Mouse (Mus musculus) liver, adult 10 weeks (tissue): ENCODE measurements around the gene Dido1. TPM values are rescaled to one million over a fixed set of nuclear protein-coding genes. Genes with fewer than 3 reads are reported as not detected.

Source experiments
- polyA plus RNA-seq: library from polyadenylated mRNA; stranded (reverse); fragments of 350-450 nt; fragmentation: Illumina TruSeq; extraction: RNeasy Lipid Tissue Mini Kit (QIAGEN cat#74804); gene quantifications from one replicate; pipeline ENCODE4 v1.2.3, GENCODE M21; 2014; ENCODE audit warnings: low read depth, low replicate concordance

The Dido1 gene
- polyA plus RNA-seq, result 14.5 TPM

DNA sequence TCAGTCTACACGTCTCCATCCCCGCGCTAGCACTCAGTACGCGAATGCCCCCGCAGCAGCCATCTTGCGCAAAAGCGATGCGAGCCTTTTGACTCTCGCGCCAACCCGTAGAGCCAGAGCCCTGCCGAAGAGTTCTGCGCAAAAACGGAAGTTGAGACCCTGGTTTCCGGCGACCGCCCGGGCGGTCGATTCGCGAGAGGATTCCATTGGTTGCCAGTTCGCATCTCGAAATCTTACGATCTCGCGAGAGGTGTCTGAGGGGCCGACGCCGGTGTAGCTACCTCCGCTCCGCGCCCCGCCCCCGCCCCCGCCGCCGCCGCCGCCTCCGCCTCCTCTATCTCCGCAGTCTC lies at the start of gene Dido1, which contains the start of gene Gid8:
Gene Dido1 (minus strand): TSS at position 77 of the 350 bp plus-strand sequence.
Gene Gid8 (plus strand): TSS at position 195 of the 350 bp plus-strand sequence.

DNA sequence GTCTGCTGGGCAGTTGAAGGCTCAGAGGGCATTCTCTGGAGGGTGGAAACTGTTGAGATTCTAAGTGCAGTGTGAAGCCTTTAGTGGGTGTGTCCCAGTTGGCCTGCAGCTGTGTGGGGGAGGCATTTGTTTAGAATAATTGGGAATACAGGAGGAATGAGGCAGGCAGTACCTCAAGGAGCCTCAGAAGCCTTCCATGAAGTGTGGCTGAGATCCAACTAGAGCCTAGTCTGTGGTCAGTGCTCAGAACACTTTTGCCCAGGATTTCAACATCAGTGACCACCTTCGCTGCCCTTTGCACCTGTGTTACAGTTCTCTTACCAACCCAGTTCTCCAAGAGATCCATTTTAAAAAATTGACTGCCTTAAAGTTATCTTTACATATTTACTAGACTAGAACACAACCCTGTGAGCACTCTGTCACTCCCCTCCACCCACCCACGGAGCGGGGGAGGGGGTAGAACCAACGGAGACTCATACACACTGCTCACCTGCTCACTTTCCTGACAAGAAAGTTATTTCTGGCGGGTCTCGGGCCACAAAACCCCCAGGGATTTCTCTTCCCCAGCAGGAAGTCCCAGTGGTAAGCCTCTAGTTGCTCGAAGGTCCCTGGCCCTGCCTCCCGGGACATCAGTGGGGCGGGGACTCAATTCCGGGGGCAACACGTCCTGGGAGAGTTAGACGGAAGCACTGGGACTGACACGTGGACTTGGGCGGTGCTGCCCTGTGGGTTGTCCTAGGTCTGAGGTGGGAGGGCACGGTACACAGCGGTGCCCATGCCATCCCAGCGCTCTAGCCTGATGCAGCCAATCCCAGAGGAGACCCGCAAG lies 15.0 kb upstream of the Dido1 start, which contains the start of gene Slc17a9:
Gene Slc17a9 (plus strand): TSS at position 679 of the 829 bp plus-strand sequence.

DNA sequence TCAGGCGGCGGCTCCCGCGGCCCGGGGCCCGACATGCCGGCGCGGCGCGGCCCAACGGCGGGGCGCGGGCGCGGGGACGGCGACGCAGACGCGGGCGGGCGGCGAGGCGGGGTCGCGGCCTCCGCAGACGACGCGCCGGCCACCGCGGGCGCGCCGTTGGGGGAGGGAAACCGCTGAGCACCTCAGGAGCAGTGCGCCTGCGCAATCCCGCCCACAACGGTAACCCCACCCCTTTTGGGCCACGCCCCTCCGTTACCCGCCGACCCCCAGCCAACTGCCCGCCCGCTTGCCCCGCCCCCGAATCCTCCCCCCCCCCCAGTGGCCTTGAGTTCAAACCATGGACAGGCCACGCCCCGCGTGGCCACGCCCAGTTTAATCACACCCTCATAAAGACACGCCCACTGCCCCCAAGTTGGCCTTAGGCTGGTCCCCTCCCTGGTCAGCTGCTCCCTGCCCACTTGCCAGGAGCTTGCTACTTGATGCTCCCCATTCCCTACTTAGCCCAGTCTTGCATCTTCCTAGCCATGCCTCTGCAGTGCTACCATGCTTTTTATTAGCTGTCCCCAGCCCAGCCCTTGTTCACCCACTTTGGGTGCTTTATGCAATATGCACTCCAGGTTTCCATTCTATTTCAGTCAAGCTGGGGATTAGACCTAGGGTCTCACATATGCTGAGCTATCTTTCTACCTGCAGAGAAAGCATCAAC lies 67.1 kb downstream of the Dido1 start, which contains the start of gene Tcfl5:
Gene Tcfl5 (minus strand): TSS at position 154 of the 706 bp plus-strand sequence.

Other genes starting within 250 kb of the Dido1 start
- not detected for gene Ntsr1, start 210.0 kb downstream of the Dido1 start, polyA plus RNA-seq
- gene Mrgbp, start 128.7 kb downstream of the Dido1 start, polyA plus RNA-seq, result 7.9 TPM
- gene Ogfr, start 120.8 kb downstream of the Dido1 start, polyA plus RNA-seq, result 14.8 TPM
- gene Col9a3, start 112.2 kb downstream of the Dido1 start, polyA plus RNA-seq, result not detected
- not detected for gene Tcfl5, start 67.3 kb downstream of the Dido1 start, polyA plus RNA-seq
- 35.7 TPM for gene Gid8, start 118 bp upstream of the Dido1 start, polyA plus RNA-seq
- gene Slc17a9, start 15.3 kb upstream of the Dido1 start, polyA plus RNA-seq, result 0.82 TPM
- not detected for gene Bhlhe23, start 66.9 kb upstream of the Dido1 start, polyA plus RNA-seq
- gene Ythdf1, start 210.9 kb upstream of the Dido1 start, polyA plus RNA-seq, result 25.1 TPM
- gene Birc7, start 219.0 kb upstream of the Dido1 start, polyA plus RNA-seq, result not detected
- not detected for gene Nkain4, start 244.7 kb upstream of the Dido1 start, polyA plus RNA-seq